Mouse (Mus musculus) v-Abl transformed pro-B cells (cell line): ENCODE data around the gene Rbfox1.

Experiments
- in situ Hi-C, 2 experiments: fragments of 400-800 bp; cut with MboI; formaldehyde crosslinking; loops; one replicate each; pipeline ENCODE4 v1.15.1; 2025; ENCODE audit not compliant: unreplicated experiment in 2 of 2

Rbfox1 gene

DNA sequence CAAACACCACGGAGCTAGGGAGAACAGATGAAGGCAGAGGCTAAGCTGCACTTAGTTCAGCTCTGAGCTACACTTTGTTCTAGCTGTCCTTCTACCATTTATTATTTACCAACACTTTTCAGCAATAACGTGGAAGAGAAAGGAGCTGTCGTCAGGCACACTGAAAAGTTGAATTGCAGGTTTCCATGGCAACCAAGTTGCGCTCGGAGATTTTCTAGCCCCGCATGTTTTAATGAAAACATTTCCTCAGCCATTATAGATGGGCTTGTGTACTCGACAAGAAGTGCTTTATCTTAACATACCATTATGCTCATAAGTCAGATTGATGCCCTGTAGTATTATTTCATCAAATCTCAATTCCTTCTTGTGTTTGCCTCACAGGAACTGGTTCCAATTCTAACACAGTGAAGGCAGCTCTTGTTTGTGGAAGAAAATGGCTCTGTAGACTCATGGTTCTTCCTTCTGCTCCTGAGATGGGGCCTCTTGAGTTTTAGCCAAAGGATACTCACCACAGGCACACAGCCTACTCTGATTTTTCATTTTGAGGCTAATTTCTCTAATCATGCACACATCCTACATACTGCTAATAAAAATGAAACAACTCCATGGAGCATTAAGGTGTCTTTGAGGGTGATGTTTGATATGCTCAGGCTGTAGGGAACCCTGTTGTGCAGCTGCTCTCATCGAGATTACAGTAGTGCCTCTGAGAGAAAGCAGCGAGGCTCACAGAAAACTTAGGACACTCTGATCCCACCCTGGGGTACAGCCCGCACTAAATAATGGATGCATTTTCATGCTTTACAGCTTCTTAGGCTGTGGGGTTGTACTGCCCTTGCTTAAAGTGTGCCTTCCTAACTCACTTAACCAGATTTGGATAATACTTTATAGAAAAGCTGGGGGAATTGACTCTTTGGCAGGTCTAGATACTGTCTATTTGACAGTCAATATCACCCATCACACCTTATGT, 107.2 kb downstream of the Rbfox1 start:
- in situ Hi-C loops, result no loop called here

DNA sequence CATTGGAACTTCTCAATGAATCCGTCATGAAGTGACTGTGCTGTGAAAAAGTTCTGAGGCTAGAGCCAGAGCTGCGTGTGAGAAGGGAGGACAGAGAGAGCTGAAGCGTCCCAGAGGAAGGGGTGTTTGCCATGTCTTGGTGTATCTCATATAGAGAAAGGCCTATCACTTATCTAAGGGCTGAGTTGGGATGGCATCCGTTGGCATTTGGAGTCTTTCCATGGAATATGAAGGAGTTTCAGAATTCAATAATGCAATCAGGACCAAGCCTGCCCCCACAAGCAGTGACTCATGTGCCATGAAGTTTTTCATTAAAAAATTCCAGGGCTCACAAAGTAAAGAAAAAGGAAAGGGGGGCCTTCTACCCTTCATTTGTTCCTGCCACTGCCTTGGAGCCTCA, 112.0 kb downstream of the Rbfox1 start:
- in situ Hi-C loops, result no loop called here

DNA sequence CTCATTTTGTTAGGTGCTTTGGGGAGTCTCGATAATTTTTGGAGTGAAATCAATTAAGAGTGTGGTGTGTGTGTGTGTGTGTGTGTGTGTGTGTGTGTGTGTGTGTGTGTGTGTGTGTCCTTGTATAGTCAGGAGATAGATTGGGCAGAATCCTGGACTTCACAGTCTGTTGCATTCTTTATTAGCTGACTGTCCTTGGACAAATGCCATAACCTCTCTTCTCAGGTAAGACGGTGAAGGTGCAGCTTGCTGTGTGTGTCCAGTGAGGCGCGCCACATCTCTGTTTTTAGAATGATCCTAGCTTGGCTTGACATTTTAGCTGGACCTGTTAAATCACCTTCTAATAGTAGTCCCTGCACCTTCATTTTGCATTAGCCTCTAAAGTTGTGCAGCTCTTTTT, 112.5 kb downstream of the Rbfox1 start:
- in situ Hi-C loops, result no loop called here

DNA sequence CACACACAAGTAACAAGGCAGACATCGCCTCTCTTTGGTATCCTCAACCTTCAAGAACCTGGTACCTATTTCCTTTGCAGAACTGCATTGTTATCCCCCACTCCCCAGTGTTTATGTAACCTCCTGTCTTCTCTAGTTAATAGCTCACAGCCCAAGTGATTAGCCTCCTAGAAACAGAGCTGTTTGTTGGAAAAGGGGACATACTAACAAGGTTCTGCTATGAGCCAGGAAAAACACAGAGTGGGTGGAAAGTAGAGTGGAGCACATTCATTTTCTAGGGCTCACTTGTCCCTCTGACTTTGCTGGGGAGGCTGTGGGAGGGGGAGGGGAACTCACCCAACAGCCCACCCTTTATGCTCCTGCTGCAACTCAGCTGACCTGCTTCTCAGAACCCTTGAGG, 114.9 kb downstream of the Rbfox1 start:
- in situ Hi-C loops, result no loop called here

DNA sequence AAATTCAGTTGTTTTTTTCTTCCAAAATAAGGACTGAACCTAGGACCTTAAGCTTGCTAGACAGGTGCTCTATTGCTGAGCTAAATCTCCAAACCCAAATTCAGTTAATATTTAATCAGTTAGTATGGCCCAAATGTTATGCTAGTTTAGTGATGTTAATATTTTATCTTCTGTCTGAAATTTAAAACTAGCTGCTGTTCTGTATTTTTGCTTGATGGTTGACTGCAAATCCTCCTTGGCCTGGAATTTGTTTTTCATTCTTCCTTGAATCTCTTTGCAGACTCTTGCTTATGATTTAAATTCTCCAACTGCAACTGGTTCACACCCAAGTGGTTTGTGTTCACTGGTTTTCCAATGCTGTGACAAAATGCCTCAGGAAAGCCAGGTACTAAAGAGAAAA, 121.8 kb downstream of the Rbfox1 start:
- in situ Hi-C loops, result no loop called here

DNA sequence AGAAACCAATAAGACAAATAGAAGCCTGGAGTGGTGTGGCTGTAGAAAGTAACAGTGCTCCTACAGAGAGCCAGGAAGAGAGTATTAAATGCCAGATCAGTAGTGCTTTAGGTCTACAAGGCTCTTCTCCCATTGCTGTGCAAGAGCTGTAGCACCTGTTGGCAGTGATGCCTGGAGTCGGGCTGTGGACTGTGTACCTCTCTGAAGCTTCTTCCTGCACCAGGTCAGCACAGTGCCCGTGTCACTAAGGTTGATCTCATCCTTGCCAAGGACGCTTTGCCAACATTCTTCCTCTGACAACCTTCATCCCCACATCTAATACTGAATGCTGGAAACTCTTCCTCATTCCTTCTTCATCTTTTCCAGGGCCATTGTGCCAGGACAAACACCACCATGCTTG, 127.7 kb downstream of the Rbfox1 start:
- in situ Hi-C loops, result no loop called here

DNA sequence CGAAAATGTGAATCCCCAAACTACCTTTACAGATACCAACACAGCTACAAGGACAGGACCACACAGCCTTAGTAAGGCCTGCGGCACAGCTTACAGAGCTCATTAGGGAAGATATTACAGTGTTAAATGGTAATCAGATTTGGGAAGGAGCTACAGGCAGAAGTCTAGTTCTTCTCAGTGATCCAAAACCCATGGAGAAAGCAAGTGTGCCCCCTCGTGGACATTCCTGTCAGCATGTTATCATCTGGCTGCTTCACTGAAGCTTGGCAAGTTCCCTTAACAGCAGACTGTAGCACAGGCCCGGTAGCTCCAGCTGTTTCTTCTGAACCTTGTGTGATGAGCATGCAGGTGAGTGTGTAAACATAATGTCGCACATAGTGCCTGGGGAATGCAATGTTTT, 133.5 kb downstream of the Rbfox1 start:
- in situ Hi-C loops, result no loop called here

DNA sequence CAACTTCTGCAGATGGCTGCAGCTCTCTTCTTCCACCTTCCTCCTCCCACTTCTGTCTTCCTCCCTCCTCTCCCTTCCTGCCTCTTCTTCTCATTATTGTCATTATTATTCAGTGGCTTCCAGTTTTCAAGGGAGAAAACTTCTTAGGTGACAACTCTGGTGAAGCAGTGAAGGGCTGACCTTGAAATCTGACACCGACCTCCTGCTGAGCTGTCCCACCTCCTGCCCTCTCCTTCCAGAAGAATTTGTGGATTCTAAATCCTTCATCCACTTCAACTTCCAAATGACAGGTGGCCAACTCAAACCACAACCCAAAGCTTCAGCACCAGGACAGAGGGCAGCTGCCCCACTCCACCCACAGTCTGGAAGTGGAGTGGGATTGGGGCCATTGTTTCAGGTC, 134.2 kb downstream of the Rbfox1 start:
- in situ Hi-C loops, result no loop called here

DNA sequence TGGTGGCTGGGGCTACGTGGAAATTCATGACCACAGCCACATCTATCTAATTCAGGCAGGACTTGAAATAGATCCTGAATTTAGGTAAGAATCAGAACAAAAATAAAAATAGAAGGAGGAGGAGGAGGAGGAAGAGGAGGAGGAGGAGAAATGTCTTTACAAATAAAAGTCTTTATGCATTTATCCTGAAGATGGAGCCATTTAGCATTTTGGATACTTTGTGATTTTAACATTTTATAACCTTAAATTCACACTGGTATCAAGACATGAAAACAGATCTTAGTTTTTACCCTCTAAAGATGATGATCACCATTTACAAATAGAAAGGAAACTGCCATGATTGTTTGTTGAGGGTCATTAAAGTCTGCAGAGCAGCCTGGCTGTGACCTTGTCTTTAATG, 146.1 kb downstream of the Rbfox1 start:
- in situ Hi-C loops, result no loop called here

DNA sequence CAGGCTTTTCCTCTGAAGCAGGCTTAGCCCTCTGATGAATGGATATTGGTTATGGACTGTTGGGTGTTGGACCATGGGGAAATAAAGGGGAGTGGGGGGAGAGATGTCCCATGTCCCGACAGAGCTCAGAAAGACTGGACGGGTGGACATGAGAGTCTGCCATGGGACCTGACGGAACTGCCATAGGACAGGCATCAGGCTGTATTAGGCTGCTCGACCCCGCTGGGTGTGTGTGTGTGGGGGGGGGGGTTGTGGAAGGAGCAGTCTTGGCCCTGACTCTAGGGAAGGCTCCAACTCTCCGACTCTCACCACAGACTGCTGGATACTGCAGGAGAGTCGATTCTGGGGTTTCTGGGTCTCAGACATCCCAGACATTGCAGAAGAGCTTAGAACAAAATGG, 147.4 kb downstream of the Rbfox1 start:
- in situ Hi-C loops, result no loop called here

DNA sequence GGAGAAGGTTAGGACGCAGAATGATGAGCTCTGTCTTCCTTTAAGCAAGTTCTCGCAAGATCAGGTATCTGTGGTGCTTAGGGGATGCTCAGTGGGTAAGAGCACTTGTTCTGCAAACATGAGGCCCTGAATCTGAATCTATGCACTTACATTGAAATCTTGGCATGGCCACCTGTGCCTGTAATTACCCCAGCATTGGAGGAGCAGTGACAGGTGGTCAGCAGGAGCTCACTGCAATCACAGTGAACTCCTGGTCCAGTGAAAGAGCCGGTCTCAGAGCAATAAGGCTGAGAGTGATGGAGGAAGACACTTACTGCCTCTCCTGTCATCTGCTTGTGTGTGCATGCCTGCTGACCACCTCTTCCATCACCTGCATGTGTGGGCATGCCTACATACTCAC, 149.7 kb downstream of the Rbfox1 start:
- in situ Hi-C loops, result no loop called here

DNA sequence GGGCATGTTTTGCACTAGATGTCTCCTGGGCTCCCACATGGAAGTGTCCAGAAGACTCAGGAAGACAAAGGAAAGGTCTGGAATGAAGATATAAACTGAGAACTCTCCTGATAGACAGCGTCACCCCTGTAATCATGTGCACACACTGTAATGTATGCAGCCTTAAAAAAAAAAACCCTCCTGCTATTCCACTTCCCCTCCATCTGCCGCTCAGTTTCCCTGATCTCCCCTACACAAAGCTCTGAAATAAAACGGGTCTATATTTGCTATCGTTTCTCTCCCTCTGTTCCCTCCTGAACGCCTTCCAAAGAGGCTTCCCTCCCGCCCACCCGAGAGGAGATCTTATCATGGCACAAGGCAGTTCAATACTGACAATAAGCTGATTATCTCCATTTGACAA, 151.9 kb downstream of the Rbfox1 start:
- in situ Hi-C loops, result no loop called here

DNA sequence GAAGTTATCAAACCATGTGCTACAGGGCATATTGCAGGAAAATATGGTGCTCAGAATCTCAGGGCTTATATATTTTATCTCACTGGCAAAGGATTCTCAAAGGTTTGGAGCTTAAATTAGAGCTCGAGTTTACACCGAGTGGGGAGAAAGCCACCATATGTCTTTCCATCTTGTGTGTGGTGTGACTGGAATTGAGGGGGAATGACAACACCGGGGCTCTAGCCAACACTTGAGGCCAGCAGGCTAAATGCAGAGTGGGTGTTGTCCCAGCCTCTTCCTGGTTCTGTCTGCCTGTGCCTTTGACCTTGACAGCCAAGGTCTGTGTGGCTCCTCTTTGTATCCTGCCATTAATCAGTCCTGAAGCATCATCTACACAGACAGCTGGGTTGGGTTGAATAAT, 157.6 kb downstream of the Rbfox1 start:
- in situ Hi-C loops, result no loop called here

DNA sequence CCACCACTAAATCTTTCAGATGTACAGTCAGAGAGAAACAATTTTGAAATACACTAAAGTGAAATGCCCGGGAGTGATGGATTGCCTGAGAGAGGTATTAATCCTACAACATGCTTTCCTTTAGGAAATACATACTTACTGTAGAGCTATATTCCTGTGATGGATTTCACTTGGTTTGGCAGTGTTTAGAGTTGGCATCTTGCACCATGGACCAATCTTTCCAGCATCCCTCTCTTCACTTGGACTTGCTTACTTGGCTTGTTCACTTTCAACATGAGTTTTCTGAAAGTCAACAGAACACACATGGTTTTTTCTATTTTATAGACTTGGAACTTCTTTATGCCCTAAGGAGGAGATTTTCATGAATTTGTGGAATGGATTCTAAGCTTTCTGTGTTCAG, 163.4 kb downstream of the Rbfox1 start:
- in situ Hi-C loops, result no loop called here

DNA sequence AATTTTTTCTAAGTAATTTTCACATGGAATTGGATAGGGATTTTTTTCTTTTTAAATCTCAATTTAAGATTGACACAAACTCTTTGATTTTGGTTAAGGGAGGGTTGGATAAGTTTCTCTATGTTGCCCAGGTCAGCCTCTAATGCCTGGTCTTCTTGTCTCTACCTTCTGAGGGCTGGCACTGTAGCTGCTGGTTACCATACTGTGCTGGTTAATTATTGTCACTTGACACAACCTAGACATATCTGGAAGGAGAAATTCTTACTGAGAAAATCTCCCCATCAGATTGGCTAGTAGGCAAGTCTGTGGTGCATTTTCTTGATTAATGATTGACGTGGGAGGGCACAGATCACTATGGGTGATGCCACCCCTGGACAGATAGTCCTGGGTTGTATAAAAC, 177.3 kb downstream of the Rbfox1 start:
- in situ Hi-C loops, result no loop called here

DNA sequence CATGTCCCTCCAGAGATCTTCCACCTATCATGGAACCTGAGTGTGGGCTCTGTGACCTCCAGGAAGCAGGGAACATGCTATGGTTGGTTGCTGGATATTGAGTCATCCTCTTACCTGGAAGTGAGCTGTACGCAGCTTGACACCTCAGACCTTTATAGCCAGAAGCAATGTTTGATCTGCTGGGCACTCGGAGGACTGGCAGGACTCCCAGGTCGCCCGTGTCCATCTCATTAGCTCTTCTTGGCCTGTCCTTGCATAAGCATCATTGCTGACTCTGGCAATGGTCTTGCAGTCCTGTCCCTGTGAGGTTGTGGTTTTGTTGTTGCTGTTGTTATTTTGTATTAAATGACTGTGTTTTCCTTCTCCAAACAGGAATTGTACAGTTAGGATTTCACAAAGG, 180.3 kb downstream of the Rbfox1 start:
- in situ Hi-C loops, result no loop called here

DNA sequence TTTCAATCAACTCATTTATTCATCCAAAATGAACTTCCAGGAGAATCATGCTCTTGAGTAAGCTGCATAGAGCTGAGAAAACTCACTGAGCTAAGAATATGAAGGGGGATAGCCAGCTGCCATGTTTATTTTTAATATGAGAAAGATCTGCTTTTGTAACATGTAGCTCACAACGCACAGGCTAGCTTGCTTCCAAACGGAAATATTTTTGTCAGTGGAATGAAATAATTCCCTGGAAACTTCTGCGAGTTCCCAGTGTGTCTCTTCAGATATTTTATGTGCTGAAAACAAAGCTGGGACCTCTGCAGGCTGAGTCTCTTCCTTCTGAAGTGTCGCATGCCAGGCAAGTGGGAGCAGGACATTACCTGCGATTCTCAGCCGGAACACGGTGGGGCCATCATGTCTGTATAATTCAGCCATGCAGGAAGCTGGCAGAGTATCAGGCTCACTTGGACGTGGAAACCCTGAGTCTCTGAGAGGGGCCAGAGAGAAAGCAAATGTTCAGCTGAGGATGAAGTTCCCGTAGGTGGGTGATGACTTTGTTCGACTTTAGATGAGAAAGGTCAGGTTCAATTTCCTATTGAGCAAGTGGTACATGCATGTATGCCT, 190.4 kb downstream of the Rbfox1 start:
- in situ Hi-C loops, result no loop called here

DNA sequence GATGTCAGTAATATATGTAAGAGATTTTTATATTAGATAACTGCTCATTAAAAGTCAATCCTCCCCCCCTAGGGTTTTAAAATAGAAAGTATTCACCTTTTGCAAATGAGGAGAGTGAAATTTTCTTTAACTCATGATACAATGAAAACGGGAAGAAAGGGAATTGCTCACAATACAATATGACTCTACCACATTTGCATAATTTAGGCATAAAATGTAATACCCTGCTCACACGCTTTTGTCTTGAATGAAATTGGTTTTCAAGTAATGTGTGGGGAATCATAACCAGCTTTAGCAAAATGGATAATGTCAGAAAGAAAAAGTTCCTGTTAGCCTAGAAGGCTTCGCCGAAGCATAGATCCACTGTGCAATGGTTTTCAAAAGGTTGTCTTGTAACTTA, 193.9 kb downstream of the Rbfox1 start:
- in situ Hi-C loops, result no loop called here

DNA sequence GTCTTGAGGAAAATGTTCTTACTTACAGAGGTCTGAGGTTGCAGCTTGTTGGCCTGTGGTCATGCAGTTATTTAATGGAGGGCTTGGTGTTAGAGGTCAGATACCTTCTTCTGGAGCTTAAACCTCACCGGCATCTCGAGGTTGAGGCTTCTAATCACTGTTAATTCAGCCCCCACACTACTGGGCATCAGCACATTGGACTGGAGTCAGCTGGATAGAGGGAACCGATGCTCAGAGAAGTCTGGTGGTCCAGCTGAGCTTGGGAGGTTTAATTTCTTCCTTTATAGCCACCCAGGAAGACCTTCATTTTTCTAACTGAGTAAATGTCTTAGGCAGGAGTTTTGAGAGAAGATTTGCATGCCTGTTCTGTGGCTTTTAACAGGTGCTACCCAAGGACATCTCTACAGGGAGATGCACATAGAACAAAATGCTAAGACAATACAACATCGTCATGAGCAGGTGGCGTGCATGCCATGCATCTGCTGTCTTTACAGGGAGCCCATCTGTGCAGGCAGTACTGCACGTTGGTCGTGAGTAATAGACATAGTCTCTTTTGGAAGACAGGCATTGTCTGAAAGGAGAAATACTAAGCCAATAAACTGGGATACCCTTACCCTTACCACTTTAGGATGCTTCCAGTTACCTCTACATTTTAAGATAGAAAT, 199.7 kb downstream of the Rbfox1 start:
- in situ Hi-C loops, result no loop called here

DNA sequence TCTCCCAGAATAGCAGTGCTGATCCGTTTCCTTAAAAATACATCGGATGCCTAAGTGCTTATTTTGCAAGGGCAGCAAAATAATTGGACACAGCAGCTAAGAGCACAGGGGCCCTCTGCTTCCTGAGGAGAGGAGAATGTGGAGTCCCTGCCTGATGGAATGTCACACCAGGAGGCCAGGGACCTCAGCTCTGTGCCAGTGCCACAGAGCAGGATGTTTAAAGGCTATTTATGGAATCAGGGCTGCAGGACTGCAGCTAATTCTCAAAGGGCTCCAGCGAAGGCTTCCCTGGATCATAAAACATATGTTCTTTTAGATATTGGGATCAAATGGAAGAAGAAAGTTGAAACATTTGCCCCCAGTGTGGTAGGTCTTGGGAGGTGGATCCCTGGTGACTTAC, 201.0 kb downstream of the Rbfox1 start:
- in situ Hi-C loops, result no loop called here

DNA sequence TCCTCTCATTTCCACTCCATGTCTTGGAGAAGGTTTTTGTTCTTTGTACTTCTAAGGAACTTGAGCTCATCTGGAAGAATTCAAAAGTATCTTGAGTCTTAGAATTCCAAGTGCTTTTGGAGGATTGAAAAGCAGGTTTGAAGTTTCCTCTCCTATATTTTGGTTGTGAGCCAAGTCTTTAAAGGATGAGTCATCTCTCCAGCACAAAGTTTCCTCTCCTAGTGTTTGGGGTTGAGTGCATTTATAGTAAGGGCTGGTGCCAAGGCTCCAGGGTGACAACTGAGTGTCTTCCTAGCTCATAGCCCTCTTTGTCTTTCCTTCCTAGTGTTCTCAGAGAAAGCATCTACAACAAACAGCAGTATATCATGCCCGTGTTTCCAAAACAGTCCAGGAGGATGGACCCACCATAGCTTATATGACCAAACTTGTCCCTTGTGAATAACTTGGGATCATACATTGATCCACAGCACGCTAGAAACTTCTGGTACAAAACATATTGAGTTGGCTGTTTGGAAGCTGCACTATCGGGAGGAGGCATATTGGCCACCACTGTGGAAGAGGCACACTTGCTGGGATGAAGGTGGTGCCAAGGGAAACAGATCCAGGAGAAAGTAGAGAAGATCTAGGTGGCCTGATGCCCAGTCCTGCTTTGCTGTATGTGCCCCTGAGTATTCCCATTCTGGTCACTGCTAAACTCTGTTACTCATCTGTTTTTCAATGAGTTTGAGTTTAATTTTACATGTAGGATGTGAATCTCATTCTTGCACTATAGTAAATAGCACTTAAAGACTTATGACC, 206.4 kb downstream of the Rbfox1 start:
- in situ Hi-C loops, result no loop called here
